Mouse (Mus musculus) brain, adult 2 months (tissue): ENCODE measurements at regions not wholly inside any gene's neighbourhood (a gene's known extent, or its start where the extent isn't known, plus 50 kb on each side); places are given as distances from the start of the nearest gene placed in this dataset.

ENCODE experiments used
- DNase-seq: peaks from one replicate; pipeline ENCODE4 v3.0.0; 2011; ENCODE audit warnings: low read depth, low spot score

DNA sequence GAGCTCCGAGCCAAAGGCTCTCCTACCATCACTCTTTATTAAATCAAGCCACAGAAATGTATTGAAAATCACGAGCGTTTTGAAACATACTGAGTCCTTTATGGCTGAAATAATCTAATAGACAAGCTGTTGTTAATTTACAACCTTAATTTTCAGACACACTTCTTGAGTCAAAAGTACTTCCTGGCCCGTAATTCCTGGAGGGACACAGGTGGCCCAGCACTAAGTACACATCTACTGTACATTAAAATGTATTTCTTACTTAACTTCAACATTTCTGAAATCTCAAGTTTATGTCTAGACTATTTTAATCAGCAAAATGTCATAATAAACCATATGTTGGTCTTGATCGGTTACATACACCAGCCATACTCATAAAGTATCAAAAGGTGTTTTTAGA, 2163.3 kb upstream of the Gm7489 start:
- no peak for DNase-seq

DNA sequence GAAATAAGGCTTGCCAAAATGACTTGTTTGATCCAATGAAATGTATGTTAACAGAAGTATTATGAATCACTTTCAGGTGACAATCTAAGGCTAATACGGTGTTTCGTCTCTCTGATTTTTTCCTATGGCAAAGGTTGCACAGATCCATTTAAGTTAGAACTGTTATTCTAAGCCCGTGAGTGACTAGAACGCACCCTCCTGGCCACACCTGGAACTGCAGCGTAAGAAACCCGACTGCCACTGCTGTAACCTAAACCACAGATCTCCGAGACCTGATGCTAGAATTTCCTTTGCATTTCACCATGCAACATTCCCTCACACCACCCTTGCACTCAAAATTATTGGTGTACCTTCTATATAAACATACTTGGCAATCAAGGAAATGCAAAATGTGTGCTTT, 2160.6 kb upstream of the Gm7489 start:
- no peak for DNase-seq

DNA sequence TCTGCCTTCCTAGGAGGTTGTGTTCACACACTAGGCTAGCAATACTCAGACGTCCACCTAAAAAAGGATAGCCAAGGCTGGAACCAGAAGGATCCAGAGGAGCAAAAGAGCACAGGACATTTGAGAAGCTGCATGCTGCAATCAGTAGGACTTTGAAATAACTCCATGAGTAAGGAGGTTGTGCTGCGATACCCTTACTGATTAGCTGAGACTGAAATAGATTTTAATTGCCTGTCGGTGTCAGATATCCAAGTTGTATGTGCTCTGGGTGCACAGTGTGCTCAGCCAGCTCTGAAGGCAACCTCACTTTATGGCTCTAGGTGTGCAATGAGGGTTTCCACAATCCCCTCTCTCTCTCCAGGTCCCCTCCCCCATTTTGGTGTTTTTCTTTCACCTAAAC, 2159.2 kb upstream of the Gm7489 start:
- peak; percentile 4 for DNase-seq

DNA sequence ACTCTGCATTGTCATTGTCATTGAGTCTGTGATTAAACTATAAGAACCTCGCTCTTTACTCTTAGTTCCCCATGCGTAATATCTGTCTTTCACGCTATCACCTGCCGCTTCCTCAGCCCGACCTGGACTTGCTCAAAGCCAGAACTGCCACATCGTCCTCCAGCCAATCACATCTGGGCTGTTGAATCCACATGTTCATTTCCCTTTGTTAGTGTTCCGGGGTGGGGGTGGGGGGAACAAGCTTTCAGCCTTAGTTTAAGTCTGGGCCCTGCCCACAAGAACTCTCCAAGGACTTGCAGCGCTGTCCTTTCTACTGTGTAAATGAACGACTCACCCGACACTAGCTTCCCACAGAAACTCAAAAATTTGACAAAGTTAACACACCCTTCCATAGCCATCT, 2154.6 kb upstream of the Gm7489 start:
- DNase-seq: no peak

DNA sequence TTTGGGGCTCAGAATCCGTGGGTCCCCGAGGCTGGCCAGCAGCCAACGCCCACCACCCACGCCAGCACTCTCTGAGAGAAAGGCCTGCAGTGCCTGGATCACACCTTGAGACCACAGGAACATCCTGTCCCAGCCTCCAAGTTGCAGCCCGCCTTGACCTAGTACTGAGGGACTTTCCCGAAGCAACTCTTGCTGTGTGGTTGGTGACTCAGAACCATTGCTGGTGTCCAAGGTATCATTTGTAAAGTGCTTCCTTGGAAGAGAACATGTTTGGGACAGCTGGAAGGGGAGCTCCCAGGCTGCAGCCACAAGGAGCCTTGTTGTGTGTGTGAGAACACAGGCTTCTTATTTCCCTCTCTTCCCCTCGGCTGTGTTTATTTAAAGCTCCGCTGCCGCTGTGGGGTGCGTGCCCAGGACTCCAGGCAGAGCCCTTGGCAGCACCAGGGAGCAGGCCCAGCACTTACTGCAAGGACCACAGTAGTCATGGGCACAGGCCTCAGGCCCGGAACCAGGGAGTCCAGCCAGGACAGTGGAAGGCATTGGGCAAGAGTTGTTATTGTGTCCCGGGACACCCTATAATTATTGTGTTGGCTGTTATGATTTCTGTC, 2153.8 kb upstream of the Gm7489 start:
- DNase-seq: peak; percentile 50

DNA sequence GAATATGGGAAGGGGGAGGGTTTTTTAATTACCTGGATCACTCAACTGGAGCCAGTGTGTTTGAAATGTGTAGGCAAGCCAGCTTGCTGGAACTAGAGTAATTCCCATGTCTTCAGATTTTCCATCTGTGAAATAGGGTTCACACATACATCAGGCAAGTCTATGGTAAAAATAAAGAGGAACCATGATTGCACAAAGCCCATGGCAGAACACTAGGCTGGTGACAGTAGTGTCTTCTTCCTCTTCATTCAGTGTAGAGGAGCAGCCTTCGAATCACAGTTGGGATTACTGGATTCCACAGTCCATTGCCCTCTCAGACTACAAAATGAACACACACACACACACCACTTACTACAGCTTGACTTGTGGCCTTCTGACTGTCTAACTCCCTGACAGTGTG, 2150.5 kb upstream of the Gm7489 start:
- no peak for DNase-seq
